Mouse (Mus musculus) cortical plate, adult 2 months (tissue): ENCODE results near the gene Tssk2.

Source experiments
- CTCF ChIP-seq: fragments of 200-500 bp; IDR thresholded peaks from 2 replicates; pipeline ENCODE4 v1.5.1; 2011; ENCODE audit warnings: mild to moderate bottlenecking, control low read depth, low read length; ENCODE audit not compliant: insufficient read depth; ENCODE audit errors: extremely low read depth
- POLR2A ChIP-seq: fragments of 200-500 bp; IDR thresholded peaks from 2 replicates; pipeline ENCODE4 v1.6.1; 2011; ENCODE audit warnings: mild to moderate bottlenecking, low read length, control low read depth; ENCODE audit not compliant: insufficient read depth; ENCODE audit errors: extremely low read depth

- TF ChIP-seq CTCF, result peak; percentile 35
- TF ChIP-seq POLR2A, result peak; percentile 93
These were observed 23.1 kb downstream of the Tssk2 start for GRCm38 (mm10) chr16:17921325-17922162.
